Mouse (Mus musculus) lung, embryonic 14.5 days (tissue): ENCODE measurements around the gene Lix1l. TPM values are rescaled to one million over a fixed set of nuclear protein-coding genes. Genes with fewer than 3 reads are reported as not detected.

Source experiments
- ATAC-seq: fragments of 200-750 bp; cut with Nextera tagmentation; 2 replicates; pipeline ENCODE4 v1.8.0; 2017; ENCODE audit warnings: mild to moderate bottlenecking, moderate TSS enrichment, moderate library complexity; ENCODE audit not compliant: insufficient read depth
- DNase-seq: peaks from one replicate; pipeline ENCODE4 v3.0.0-alpha.2; 2015
- H3K27ac ChIP-seq: fragments of 300-500 bp; sonication (generic); 2 replicates; pipeline ENCODE4 v1.5.1; 2014; ENCODE audit warnings: low read depth, mild to moderate bottlenecking, moderate library complexity
- H3K27me3 ChIP-seq: fragments of 300-500 bp; sonication (generic); 2 replicates; pipeline ENCODE4 v1.6.1; 2014; ENCODE audit warnings: low read length, control low read depth; ENCODE audit not compliant: insufficient read depth
- H3K36me3 ChIP-seq: fragments of 300-500 bp; sonication (generic); 2 replicates; pipeline ENCODE4 v1.6.1; 2014; ENCODE audit warnings: control low read depth; ENCODE audit not compliant: insufficient read depth
- H3K4me1 ChIP-seq: fragments of 300-500 bp; sonication (generic); 2 replicates; pipeline ENCODE4 v1.6.1; 2014; ENCODE audit warnings: antibody characterized with exemption, control low read depth; ENCODE audit not compliant: insufficient read depth
- H3K4me2 ChIP-seq: fragments of 300-500 bp; sonication (generic); 2 replicates; pipeline ENCODE4 v1.6.1; 2014; ENCODE audit warnings: mild to moderate bottlenecking
- H3K4me3 ChIP-seq: fragments of 300-500 bp; sonication (generic); 2 replicates; pipeline ENCODE4 v1.5.1; 2014; ENCODE audit warnings: low read depth, low read length
- H3K9ac ChIP-seq: fragments of 300-500 bp; sonication (generic); 2 replicates; pipeline ENCODE4 v1.6.1; 2014
- H3K9me3 ChIP-seq: fragments of 300-500 bp; sonication (generic); 2 replicates; pipeline ENCODE4 v1.6.1; 2016; ENCODE audit warnings: low read depth, low read length, control low read depth
- CTCF ChIP-seq: IDR thresholded peaks from 2 replicates; pipeline ENCODE4 v1.5.1; 2016; ENCODE audit warnings: antibody characterized with exemption, low read depth
- WGBS: fragments of 180-500 bp; shearing (Covaris S2); extraction: QIAGEN DNeasy Blood & Tissue Kit; methylation state at CpG from one replicate; pipeline ENCODE4 v1.1.7; 2014; 5-methylcytosine and 5-hydroxymethylcytosine counted together
- polyA plus RNA-seq: library from polyadenylated mRNA; unstranded; fragments of >200 nt; fragmentation: Nextera tagmentation; extraction: Ambion mirVana; gene quantifications from 2 replicates; pipeline ENCODE4 v1.2.1, GENCODE M21; 2014

Lix1l gene
- 7.9 and 8.3 TPM in 2 replicates for polyA plus RNA-seq

GRCm38 (mm10) chr3:96600639-96601250, at the start of gene Lix1l:
Gene Lix1l (plus strand): TSS chr3:96601149.
- Histone ChIP-seq H3K4me2 (peak within 1 kb of the TSS; percentile 67), H3K4me3 (peak within 1 kb of the TSS; percentile 67), H3K4me1 (peaks cover 7% of the 10 kb centered on the region; the same call in 1 of the 2 replicates), H3K27me3 (peaks cover 29% of the 10 kb centered on the region), H3K27ac (peak within 1 kb of the TSS; percentile 97), H3K36me3 (no peaks in the 10 kb centered on the region), H3K9me3 (no peaks in the 10 kb centered on the region), H3K9ac (peak within 1 kb of the TSS; percentile 82)
- peak; percentile 97 for DNase-seq
- peak; percentile 95 for ATAC-seq
- WGBS: 1% methylated on average over 27 of the region's 27 CpGs
- TF ChIP-seq CTCF: no peak

- Histone ChIP-seq H3K4me2 (no peak overlapping the region), H3K4me3 (no peak overlapping the region), H3K36me3 (no peaks in the 10 kb centered on the region), H3K9me3 (no peaks in the 10 kb centered on the region), H3K9ac (peak overlapping the region; percentile 22; the same call in 1 of the 2 replicates), H3K4me1 (peaks cover 9% of the 10 kb centered on the region; the same call in 1 of the 2 replicates), H3K27me3 (no peaks in the 10 kb centered on the region), H3K27ac (no peak overlapping the region)
- TF ChIP-seq CTCF: peak; percentile 67
- DNase-seq (peak; percentile 88), ATAC-seq (no peak)
- WGBS: 5% methylated on average over 8 of the region's 8 CpGs
Observed at GRCm38 (mm10) chr3:96551203-96551602, 49.7 kb upstream of the Lix1l start.

- Histone ChIP-seq H3K4me2 (no peak overlapping the region), H3K4me3 (no peak overlapping the region), H3K36me3 (no peaks in the 10 kb centered on the region), H3K9ac (peak overlapping the region; percentile 22; the same call in 1 of the 2 replicates), H3K9me3 (no peaks in the 10 kb centered on the region), H3K27me3 (no peaks in the 10 kb centered on the region), H3K27ac (no peak overlapping the region), H3K4me1 (peaks cover 16% of the 10 kb centered on the region; the same call in 1 of the 2 replicates)
- TF ChIP-seq CTCF: no peak
- 67% methylated on average over 7 of the region's 7 CpGs for WGBS
- DNase-seq (no peak), ATAC-seq (no peak)
Observed at GRCm38 (mm10) chr3:96551890-96552289, 49.1 kb upstream of the Lix1l start.

- Histone ChIP-seq H3K36me3 (no peaks in the 10 kb centered on the region), H3K9ac (no peak overlapping the region), H3K4me2 (no peak overlapping the region), H3K27ac (no peak overlapping the region), H3K4me1 (peaks cover 16% of the 10 kb centered on the region; the same call in 1 of the 2 replicates), H3K27me3 (no peaks in the 10 kb centered on the region), H3K9me3 (no peaks in the 10 kb centered on the region), H3K4me3 (no peak overlapping the region)
- no peak for DNase-seq
- 67% methylated on average over 6 of the region's 6 CpGs for WGBS
- no peak for TF ChIP-seq CTCF
- ATAC-seq: no peak
Observed at GRCm38 (mm10) chr3:96553601-96554000, 47.3 kb upstream of the Lix1l start.

GRCm38 (mm10) chr3:96554251-96554650, 46.7 kb upstream of the Lix1l start:
- no peak for ATAC-seq
- no peaks in the 10 kb centered on the region for H3K9me3 ChIP-seq
- H3K4me2 ChIP-seq: no peak overlapping the region
- H3K27me3 ChIP-seq: no peaks in the 10 kb centered on the region
- H3K36me3 ChIP-seq: 0 out of 2 replicates have a peak, but pooled peaks cover 2% of the 10 kb centered on the region
- H3K9ac ChIP-seq: no peak overlapping the region
- H3K4me3 ChIP-seq: no peak overlapping the region
- H3K4me1 ChIP-seq: peaks cover 16% of the 10 kb centered on the region; the same call in 1 of the 2 replicates
- TF ChIP-seq CTCF: no peak
- 80% methylated on average over 6 of the region's 6 CpGs for WGBS
- DNase-seq: no peak
- no peak overlapping the region for H3K27ac ChIP-seq

- peak; percentile 36 for ATAC-seq
- H3K27ac ChIP-seq: peak overlapping the region; percentile 77
- no peaks in the 10 kb centered on the region for H3K27me3 ChIP-seq
- H3K4me1 ChIP-seq: peaks cover 22% of the 10 kb centered on the region; the same call in 1 of the 2 replicates
- 6% methylated on average over 12 of the region's 12 CpGs for WGBS
- peak overlapping the region; percentile 93 for H3K4me2 ChIP-seq
- peak; percentile 94 for DNase-seq
- H3K4me3 ChIP-seq: no peak overlapping the region
- no peak for TF ChIP-seq CTCF
- peaks cover 10% of the 10 kb centered on the region for H3K36me3 ChIP-seq
- no peak overlapping the region for H3K9ac ChIP-seq
- H3K9me3 ChIP-seq: no peaks in the 10 kb centered on the region
Observed at GRCm38 (mm10) chr3:96555041-96555596, 45.8 kb upstream of the Lix1l start.

- Histone ChIP-seq H3K27ac (peak overlapping the region; percentile 77; the same call in 1 of the 2 replicates), H3K36me3 (peaks cover 20% of the 10 kb centered on the region), H3K4me1 (peaks cover 22% of the 10 kb centered on the region), H3K9ac (no peak overlapping the region), H3K9me3 (no peaks in the 10 kb centered on the region), H3K27me3 (no peaks in the 10 kb centered on the region), H3K4me2 (peak overlapping the region; percentile 93), H3K4me3 (peak overlapping the region; percentile 77)
- 68% methylated on average over 15 of the region's 15 CpGs for WGBS
- no peak for TF ChIP-seq CTCF
- ATAC-seq (no peak), DNase-seq (no peak)
Observed at GRCm38 (mm10) chr3:96555999-96556614, 44.8 kb upstream of the Lix1l start.
